Mouse (Mus musculus): ENCODE results near the gene 1700024B05Rik. TPM values are rescaled to one million over a fixed set of nuclear protein-coding genes. Genes with fewer than 3 reads are reported as not detected.

Gene 1700024B05Rik
- polyA plus RNA-seq (2017; shearing (Covaris generic)), result 0.43 TPM

GRCm38 (mm10) chr14:41943695-41944094 is at the start of gene 1700024B05Rik:
Gene 1700024B05Rik (plus strand): TSS chr14:41943995.

GRCm38 (mm10) chr14:41907190-41907589 is 36.6 kb upstream of the 1700024B05Rik start, which contains the start of gene Gm7980:
Gene Gm7980 (minus strand): TSS chr14:41907290.

GRCm38 (mm10) chr14:41924649-41925048 is 19.1 kb upstream of the 1700024B05Rik start, which contains the start of gene 1700049E17Rik1:
Gene 1700049E17Rik1 (plus strand): TSS chr14:41924949.

GRCm38 (mm10) chr14:41967827-41968226 is 24.0 kb downstream of the 1700024B05Rik start, which contains the start of gene Gm6401:
Gene Gm6401 (minus strand): TSS chr14:41967927.

GRCm38 (mm10) chr14:41983225-41983624 is 39.4 kb downstream of the 1700024B05Rik start, which contains the start of gene Gm3543:
Gene Gm3543 (minus strand): TSS chr14:41983325.

Other genes starting within 250 kb of the 1700024B05Rik start
- not detected for gene Gm8068, start 242.1 kb upstream of the 1700024B05Rik start, polyA plus RNA-seq (2017; shearing (Covaris generic))
- not detected for gene Gm7929, start 193.4 kb upstream of the 1700024B05Rik start, polyA plus RNA-seq (2017; shearing (Covaris generic))
- gene Gm47189, start 171.6 kb upstream of the 1700024B05Rik start, polyA plus RNA-seq (2017; shearing (Covaris generic)), result not detected
- not detected for gene Gm7980, start 36.7 kb upstream of the 1700024B05Rik start, polyA plus RNA-seq (2017; shearing (Covaris generic))
- gene 1700049E17Rik1, start 19.0 kb upstream of the 1700024B05Rik start, polyA plus RNA-seq (2017; shearing (Covaris generic)), result not detected
- not detected for gene Gm6401, start 23.9 kb downstream of the 1700024B05Rik start, polyA plus RNA-seq (2017; shearing (Covaris generic))
- gene Gm3543, start 39.3 kb downstream of the 1700024B05Rik start, polyA plus RNA-seq (2017; shearing (Covaris generic)), result not detected
- gene Gm7951, start 173.4 kb downstream of the 1700024B05Rik start, polyA plus RNA-seq (2017; shearing (Covaris generic)), result 0.27 TPM
- not detected for gene Gm17027, start 218.6 kb downstream of the 1700024B05Rik start, polyA plus RNA-seq (2017; shearing (Covaris generic))
- gene Gm3573, start 246.8 kb downstream of the 1700024B05Rik start, polyA plus RNA-seq (2017; shearing (Covaris generic)), result not detected

Measured in effector memory CD4-positive, alpha-beta T cell, adult 7 months (primary cell).